Mouse (Mus musculus): ENCODE measurements around the gene Scyl2.

DNA sequence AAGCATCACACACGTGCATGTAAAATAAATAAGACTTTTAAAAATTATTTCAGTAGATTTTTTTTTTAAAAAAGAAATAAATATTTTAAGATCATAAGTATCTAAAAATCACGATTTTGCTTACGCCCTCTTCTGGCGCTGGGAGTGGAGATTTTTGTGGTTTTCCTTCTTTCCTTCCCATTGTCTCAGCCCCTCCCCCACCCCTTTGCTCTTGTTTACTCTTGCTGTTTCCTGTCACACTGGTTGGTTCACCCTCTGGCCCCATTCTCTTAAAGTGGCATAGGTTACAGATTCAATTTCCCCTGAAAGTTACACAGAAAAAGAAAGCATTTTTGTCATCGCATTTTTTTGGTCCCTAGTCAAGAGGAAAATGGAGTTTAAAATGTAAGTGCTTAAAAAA lies 17.0 kb upstream of the Scyl2 start:
- TF ChIP-seq CEBPB (IDR thresholded peaks at IDR 0.05; ENCODE audit: insufficient read depth, poor library complexity, severe bottlenecking) = no peak
- TF ChIP-seq E2F4 (IDR thresholded peaks at IDR 0.05; ENCODE audit: insufficient read depth) = no peak
- TF ChIP-seq USF1 (IDR thresholded peaks at IDR 0.05; ENCODE audit: low read depth) = no peak
- TF ChIP-seq TCF12 (IDR thresholded peaks at IDR 0.05; ENCODE audit: insufficient read depth, poor library complexity, severe bottlenecking) = no peak
- no peak for TF ChIP-seq POLR2A (IDR thresholded peaks at IDR 0.05; ENCODE audit: insufficient read length, low read depth)
- TF ChIP-seq MAX (IDR thresholded peaks at IDR 0.05; ENCODE audit: low read depth) = no peak
- no peak for TF ChIP-seq MYOG (IDR thresholded peaks at IDR 0.05; ENCODE audit: control insufficient read depth in 1 of 3, insufficient read depth in 1 of 3, insufficient read length in 2 of 3, low read depth in 2 of 3)
- no peak for TF ChIP-seq POLR2AphosphoS2 (IDR thresholded peaks at IDR 0.05; ENCODE audit: insufficient read length, low read depth)
- no peak for TF ChIP-seq SRF (IDR thresholded peaks at IDR 0.05; ENCODE audit: control insufficient read depth, insufficient read length, low read depth)
- no peak for TF ChIP-seq REST (IDR thresholded peaks at IDR 0.05; ENCODE audit: insufficient read depth, insufficient read length)
